Mouse (Mus musculus): ENCODE data around the gene Cux2.

DNA sequence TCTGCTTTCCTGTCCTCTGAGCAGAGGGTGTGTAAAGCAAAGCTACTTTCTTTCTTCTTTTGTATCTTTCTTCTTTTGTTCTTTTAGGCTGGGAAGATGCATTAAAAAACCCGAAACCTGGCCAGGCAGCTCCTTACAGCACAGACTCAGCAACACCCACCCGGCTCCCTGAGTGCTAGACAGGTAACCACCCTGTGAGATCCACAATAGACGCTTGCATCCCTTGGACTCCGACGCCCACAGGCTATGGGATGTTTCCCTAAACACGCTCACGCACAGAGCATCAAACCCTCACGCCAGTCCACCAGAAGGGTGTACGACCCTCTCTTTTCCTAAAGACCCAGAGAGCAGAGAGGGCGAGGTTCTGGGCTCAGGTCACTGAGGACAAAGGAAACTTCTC is 155.3 kb downstream of the Cux2 start:
- no peak for TF ChIP-seq POLR2A (IDR thresholded peaks at IDR 0.05; ENCODE audit: insufficient read length, low read depth)
- no peak for TF ChIP-seq MAX (IDR thresholded peaks at IDR 0.05; ENCODE audit: low read depth)
- TF ChIP-seq SRF (IDR thresholded peaks at IDR 0.05; ENCODE audit: control insufficient read depth, insufficient read length, low read depth): no peak
- TF ChIP-seq MYOG (IDR thresholded peaks at IDR 0.05; ENCODE audit: control insufficient read depth in 1 of 3, insufficient read depth in 1 of 3, insufficient read length in 2 of 3, low read depth in 2 of 3): no peak
- TF ChIP-seq USF1 (IDR thresholded peaks at IDR 0.05; ENCODE audit: low read depth): no peak
- TF ChIP-seq POLR2AphosphoS2 (IDR thresholded peaks at IDR 0.05; ENCODE audit: insufficient read length, low read depth): no peak
- no peak for TF ChIP-seq E2F4 (IDR thresholded peaks at IDR 0.05; ENCODE audit: insufficient read depth)
- TF ChIP-seq CEBPB (IDR thresholded peaks at IDR 0.05; ENCODE audit: insufficient read depth, poor library complexity, severe bottlenecking): no peak
- TF ChIP-seq TCF12 (IDR thresholded peaks at IDR 0.05; ENCODE audit: insufficient read depth, poor library complexity, severe bottlenecking): no peak
- TF ChIP-seq REST (IDR thresholded peaks at IDR 0.05; ENCODE audit: insufficient read depth, insufficient read length): no peak

Measured in myocyte (in vitro differentiated cells).